In genomic region chr10:39518232-39518631, GRCm38 (mm10) we compare ENCODE assay signal across 13 mouse cellular contexts.
DNase-seq lines count a peak whose midpoint lies in the region; ATAC-seq and TF ChIP-seq lines count a peak whose summit lies in the region.
"Had no signal": no experiment of that assay in that cellular context is flagged by ENCODE, and none has a peak within 500 bp of the region (broad histone marks: within the 10 kb centered on the region; RNA-seq: fewer than 3 reads in every experiment).

No protein-coding gene starts in this region.

- no peaks in the 10 kb centered on the region for H3K27me3 ChIP-seq in heart, embryonic 15.5 days
- no peaks in the 10 kb centered on the region for H3K27me3 ChIP-seq in stomach, embryonic 15.5 days (replicated peaks)
- H3K27me3 ChIP-seq in stomach, postnatal 0 days (ENCODE audit: control insufficient read depth, insufficient read depth, low read length) = no peaks in the 10 kb centered on the region

- no peaks in the 10 kb centered on the region for H3K9me3 ChIP-seq in heart, embryonic 15.5 days (replicated peaks)
- no peaks in the 10 kb centered on the region for H3K9me3 ChIP-seq in stomach, embryonic 15.5 days
- H3K9me3 ChIP-seq in stomach, postnatal 0 days (ENCODE audit: control insufficient read depth, low read length) = no peaks in the 10 kb centered on the region

- no peak for TF ChIP-seq CTCF in stomach, postnatal 0 days (IDR thresholded peaks at IDR 0.05; ENCODE audit: low read depth)

- H3K4me2 ChIP-seq in heart, embryonic 15.5 days = no peak overlapping the region
- no peak overlapping the region for H3K4me2 ChIP-seq in stomach, embryonic 15.5 days
- H3K4me2 ChIP-seq in stomach, postnatal 0 days (replicated peaks; ENCODE audit: low read depth) = no peak overlapping the region
- H3K4me2 ChIP-seq: liver, embryonic 11.5 days had no signal

- peak; percentile 28 to 44 for DNase-seq in cerebellum, postnatal 10 days
- DNase-seq in cerebellum, postnatal 14 days = no peak
- no peak for DNase-seq in heart, postnatal 36 days
- no peak for DNase-seq in stomach, postnatal 0 days (ENCODE audit: low spot score)
- no peak for DNase-seq in urinary bladder, adult 18-20 months (ENCODE audit: low spot score in 2 of 2)
- DNase-seq in MN1 (ENCODE audit: low spot score) = no peak
- DNase-seq: B cell, adult 2 months; gastrocnemius, postnatal 14 days; thymus, adult 18-20 months had no signal

- H3K4me1 ChIP-seq in heart, embryonic 15.5 days (replicated peaks) = peaks cover 34% of the 10 kb centered on the region
- peaks cover 25% of the 10 kb centered on the region for H3K4me1 ChIP-seq in stomach, embryonic 15.5 days
- no peaks in the 10 kb centered on the region for H3K4me1 ChIP-seq in stomach, postnatal 0 days (replicated peaks; ENCODE audit: control insufficient read depth, insufficient read depth)

- intact Hi-C loops in heart, postnatal 36 days (cut with DNase I) = no loop called here

- H3K36me3 ChIP-seq in heart, embryonic 15.5 days = peaks cover 4% of the 10 kb centered on the region
- H3K36me3 ChIP-seq in stomach, embryonic 15.5 days = peaks cover 4% of the 10 kb centered on the region; the same call in 1 of the 2 replicates
- H3K36me3 ChIP-seq in stomach, postnatal 0 days (ENCODE audit: control insufficient read depth, insufficient read depth, low read length) = no peaks in the 10 kb centered on the region

- 62% methylated on average over 8 of the region's 8 CpGs for WGBS in heart, embryonic 15.5 days
- 53% methylated on average over 8 of the region's 8 CpGs for WGBS in stomach, embryonic 15.5 days
- 57% methylated on average over 8 of the region's 8 CpGs for WGBS in stomach, postnatal 0 days

- H3K4me3 ChIP-seq in heart, embryonic 15.5 days = no peak overlapping the region
- no peak overlapping the region for H3K4me3 ChIP-seq in stomach, embryonic 15.5 days (replicated peaks)
- H3K4me3 ChIP-seq in stomach, postnatal 0 days (ENCODE audit: low read depth, low read length) = no peak overlapping the region

- TF ChIP-seq EP300 in stomach, postnatal 0 days (optimal IDR thresholded peaks at IDR 0.05) = no peak

- peak overlapping the region; percentile 5; the same call in 1 of the 2 replicates for H3K27ac ChIP-seq in heart, embryonic 15.5 days
- H3K27ac ChIP-seq in stomach, embryonic 15.5 days = 0 out of 2 replicates have a peak overlapping the region, but pooled peaks have one; percentile 44
- H3K27ac ChIP-seq in stomach, postnatal 0 days (replicated peaks) = no peak overlapping the region

- no peak overlapping the region for H3K9ac ChIP-seq in heart, embryonic 15.5 days
- no peak overlapping the region for H3K9ac ChIP-seq in stomach, embryonic 15.5 days
- H3K9ac ChIP-seq in stomach, postnatal 0 days (ENCODE audit: low read length) = no peak overlapping the region

- no peak for ATAC-seq in heart, embryonic 15.5 days (replicated peaks; ENCODE audit: insufficient number of reproducible peaks, insufficient read depth, low FRiP score, low read depth)
- ATAC-seq in stomach, embryonic 15.5 days (ENCODE audit: insufficient read depth, low FRiP score, low read depth) = no peak
- ATAC-seq in stomach, postnatal 0 days (ENCODE audit: low FRiP score, low TSS enrichment) = no peak
- ATAC-seq: inflammation-experienced regulatory T-cells, adult 6 months had no signal

Comparison
In these comparisons a context has a peak if more than half of its experiments do, and no peak if none do; other contexts are left out.
1. DNase-seq: peak in cerebellum, postnatal 10 days (2 of 2); none in cerebellum, postnatal 14 days (0 of 2), heart, postnatal 36 days (0 of 2), stomach, postnatal 0 days (single experiment), urinary bladder, adult 18-20 months (0 of 2) and MN1 (single experiment).